Mouse (Mus musculus) CD4-positive naive resting alpha-beta T cell, adult 57 days (primary cell): ENCODE data around the gene Ncoa6. TPM values are rescaled to one million over a fixed set of nuclear protein-coding genes. Genes with fewer than 3 reads are reported as not detected.

ENCODE experiments used
- total RNA-seq: library from RNA; stranded (reverse); gene quantifications from one replicate; pipeline ENCODE4 v1.2.4, GENCODE M21; 2023

Gene Ncoa6
- total RNA-seq: 70.8 TPM

GRCm38 (mm10) chr2:155473570-155474088 lies at the start of gene Ncoa6:
TSS of gene Ncoa6 (minus strand) at chr2:155473894.

GRCm38 (mm10) chr2:155517455-155518423 lies 44.0 kb upstream of the Ncoa6 start, which contains the start of the genes Acss2 and Ggt7:
TSS of gene Acss2 (plus strand) at chr2:155517948.
TSS of gene Ggt7 (minus strand) at chr2:155518237.

GRCm38 (mm10) chr2:155380261-155381059 lies 93.2 kb downstream of the Ncoa6 start, which contains the start of gene Trp53inp2:
TSS of gene Trp53inp2 (plus strand) at chr2:155381059.

GRCm38 (mm10) chr2:155356971-155357591 lies 116.6 kb downstream of the Ncoa6 start, which contains the start of gene Pigu:
TSS of gene Pigu (minus strand) at chr2:155357430.

Other genes with a start within 250 kb of the Ncoa6 start
- 89.4 TPM for gene Dynlrb1, start 237.4 kb downstream of the Ncoa6 start, total RNA-seq
- 32.4 TPM for gene Map1lc3a, start 197.6 kb downstream of the Ncoa6 start, total RNA-seq
- gene Pigu, start 116.5 kb downstream of the Ncoa6 start, total RNA-seq: 23.2 TPM
- gene Trp53inp2, start 92.8 kb downstream of the Ncoa6 start, total RNA-seq: 118 TPM
- gene Acss2, start 44.1 kb upstream of the Ncoa6 start, total RNA-seq: 66.9 TPM
- 5.5 TPM for gene Ggt7, start 44.3 kb upstream of the Ncoa6 start, total RNA-seq
- 11.2 TPM for gene Gss, start 118.9 kb upstream of the Ncoa6 start, total RNA-seq
- gene Myh7b, start 137.3 kb upstream of the Ncoa6 start, total RNA-seq: not detected
- gene Trpc4ap, start 218.5 kb upstream of the Ncoa6 start, total RNA-seq: 194 TPM